Mouse (Mus musculus) spleen, adult 2 months (tissue): ENCODE data around the gene Mcub. TPM values are rescaled to one million over a fixed set of nuclear protein-coding genes. Genes with fewer than 3 reads are reported as not detected.

Experiments used
- DNase-seq, 2 experiments: peaks; one replicate each; pipeline versions ENCODE4 v3.0.0 to v3.0.0-alpha.2; 2012 to 2021; ENCODE audit warnings: low spot score in 2 of 2, low read depth in 1 of 2
- H3K27ac ChIP-seq: fragments of 200-500 bp; 2 replicates; pipeline ENCODE4 v1.5.1; 2012; ENCODE audit warnings: low read length, inconsistent platforms; ENCODE audit not compliant: insufficient read depth
- H3K27me3 ChIP-seq: fragments of 200-500 bp; 2 replicates; pipeline ENCODE4 v1.6.1; 2012; ENCODE audit warnings: mild to moderate bottlenecking, moderate library complexity, low read length, inconsistent platforms; ENCODE audit not compliant: control insufficient read depth, insufficient read depth
- H3K36me3 ChIP-seq: fragments of 200-500 bp; 2 replicates; pipeline ENCODE4 v1.6.1; 2012; ENCODE audit warnings: mild to moderate bottlenecking, low read length, inconsistent platforms; ENCODE audit not compliant: control insufficient read depth, insufficient read depth
- H3K4me1 ChIP-seq: fragments of 200-500 bp; 2 replicates; pipeline ENCODE4 v1.6.1; 2011; ENCODE audit warnings: inconsistent platforms; ENCODE audit not compliant: control insufficient read depth, insufficient read depth, insufficient read length
- H3K4me3 ChIP-seq: fragments of 200-500 bp; 2 replicates; pipeline ENCODE4 v1.5.1; 2011; ENCODE audit warnings: mild to moderate bottlenecking, inconsistent platforms; ENCODE audit not compliant: insufficient read depth, insufficient read length; ENCODE audit errors: extremely low read depth
- CTCF ChIP-seq: fragments of 200-500 bp; IDR thresholded peaks from 2 replicates; pipeline ENCODE4 v1.5.1; 2011; ENCODE audit warnings: mild to moderate bottlenecking, inconsistent platforms; ENCODE audit not compliant: insufficient read depth, insufficient read length, insufficient replicate concordance; ENCODE audit errors: extremely low read depth
- POLR2A ChIP-seq: fragments of 200-500 bp; IDR thresholded peaks from 2 replicates; pipeline ENCODE4 v1.6.1; 2011; ENCODE audit warnings: low read depth, low read length, inconsistent platforms
- WGBS: fragments of 180-500 bp; shearing (Covaris S2); methylation state at CpG from one replicate; pipeline ENCODE4 v1.1.7; 2018; 5-methylcytosine and 5-hydroxymethylcytosine counted together
- polyA plus RNA-seq: library from polyadenylated mRNA; depleted of rRNA; stranded (reverse); fragments of >200 nt; gene quantifications from 2 replicates; pipeline ENCODE4 v1.2.3, GENCODE M21; 2012

The Mcub gene
- polyA plus RNA-seq, 1 experiment: 3.2 TPM

DNA sequence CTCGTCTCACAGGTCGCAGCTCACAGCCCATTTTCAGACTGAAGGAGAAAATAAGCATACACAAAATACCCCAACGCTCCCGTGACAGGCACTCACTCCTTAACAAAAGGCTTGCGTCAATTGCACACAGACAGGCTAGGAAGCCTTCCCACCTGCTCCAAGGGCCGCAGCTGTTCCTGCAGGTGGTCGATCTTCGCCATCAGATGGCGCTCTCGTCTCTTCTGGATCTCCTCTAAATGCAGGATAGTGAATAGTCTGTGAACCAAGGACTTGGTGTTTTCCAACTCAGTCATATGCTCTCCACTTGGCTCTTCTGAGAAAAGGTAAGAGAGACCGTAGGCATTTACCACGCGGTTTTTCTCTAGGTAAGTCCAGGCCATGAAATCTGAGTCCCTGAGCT is 51.6 kb downstream of the Mcub start:
- H3K4me3 ChIP-seq: no peak overlapping the region
- DNase-seq: peak in 1 of 2 experiments; percentile 27
- peaks cover 8% of the 10 kb centered on the region for H3K36me3 ChIP-seq
- TF ChIP-seq POLR2A (no peak), CTCF (peak; percentile 54; the same call in 1 of the 2 replicates)
- no peaks in the 10 kb centered on the region for H3K4me1 ChIP-seq
- H3K27ac ChIP-seq: no peak overlapping the region
- no peaks in the 10 kb centered on the region for H3K27me3 ChIP-seq
- 22% methylated on average over 13 of the region's 13 CpGs for whole genome bisulfite sequencing

GRCm38 (mm10) chr3:129917424-129917823 is 52.6 kb downstream of the Mcub start:
- Histone ChIP-seq H3K4me1 (no peaks in the 10 kb centered on the region), H3K36me3 (peaks cover 12% of the 10 kb centered on the region), H3K27me3 (no peaks in the 10 kb centered on the region), H3K4me3 (no peak overlapping the region), H3K27ac (no peak overlapping the region)
- WGBS: 83% methylated on average over 3 of the region's 3 CpGs
- no peak for TF ChIP-seq POLR2A
- no peak for TF ChIP-seq CTCF
- DNase-seq: no peak

DNA sequence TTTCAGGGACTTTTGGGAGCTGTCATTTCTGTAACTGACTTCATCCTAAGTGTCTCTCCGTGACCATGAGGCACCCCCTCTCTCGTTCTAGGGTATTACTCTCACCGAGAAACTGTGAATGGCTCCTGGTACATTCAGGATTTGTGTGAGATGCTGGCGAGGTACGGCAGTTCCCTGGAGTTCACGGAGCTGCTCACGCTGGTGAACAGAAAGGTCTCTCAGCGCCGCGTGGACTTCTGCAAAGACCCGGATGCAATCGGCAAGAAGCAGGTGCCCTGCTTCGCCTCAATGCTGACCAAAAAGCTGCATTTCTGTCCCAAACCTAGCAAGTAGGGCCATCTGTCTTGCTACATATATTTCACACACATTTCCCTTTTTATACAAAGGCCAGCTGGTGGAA is 56.8 kb downstream of the Mcub start:
- H3K27me3 ChIP-seq: no peaks in the 10 kb centered on the region
- no peak for TF ChIP-seq CTCF
- TF ChIP-seq POLR2A: no peak
- WGBS: 97% methylated on average over 13 of the region's 13 CpGs
- no peak for DNase-seq
- H3K36me3 ChIP-seq: peaks cover 34% of the 10 kb centered on the region
- no peak overlapping the region for H3K27ac ChIP-seq
- H3K4me1 ChIP-seq: no peaks in the 10 kb centered on the region
- no peak overlapping the region for H3K4me3 ChIP-seq

- 95% methylated on average over 14 of the region's 14 CpGs for WGBS
- TF ChIP-seq CTCF: no peak
- no peak for TF ChIP-seq POLR2A
- DNase-seq: no peak
- H3K4me3 ChIP-seq: no peak overlapping the region
- H3K27me3 ChIP-seq: no peaks in the 10 kb centered on the region
- H3K4me1 ChIP-seq: no peaks in the 10 kb centered on the region
- no peak overlapping the region for H3K27ac ChIP-seq
- H3K36me3 ChIP-seq: peaks cover 34% of the 10 kb centered on the region
Observed at GRCm38 (mm10) chr3:129912025-129912424, 58.0 kb downstream of the Mcub start.

DNA sequence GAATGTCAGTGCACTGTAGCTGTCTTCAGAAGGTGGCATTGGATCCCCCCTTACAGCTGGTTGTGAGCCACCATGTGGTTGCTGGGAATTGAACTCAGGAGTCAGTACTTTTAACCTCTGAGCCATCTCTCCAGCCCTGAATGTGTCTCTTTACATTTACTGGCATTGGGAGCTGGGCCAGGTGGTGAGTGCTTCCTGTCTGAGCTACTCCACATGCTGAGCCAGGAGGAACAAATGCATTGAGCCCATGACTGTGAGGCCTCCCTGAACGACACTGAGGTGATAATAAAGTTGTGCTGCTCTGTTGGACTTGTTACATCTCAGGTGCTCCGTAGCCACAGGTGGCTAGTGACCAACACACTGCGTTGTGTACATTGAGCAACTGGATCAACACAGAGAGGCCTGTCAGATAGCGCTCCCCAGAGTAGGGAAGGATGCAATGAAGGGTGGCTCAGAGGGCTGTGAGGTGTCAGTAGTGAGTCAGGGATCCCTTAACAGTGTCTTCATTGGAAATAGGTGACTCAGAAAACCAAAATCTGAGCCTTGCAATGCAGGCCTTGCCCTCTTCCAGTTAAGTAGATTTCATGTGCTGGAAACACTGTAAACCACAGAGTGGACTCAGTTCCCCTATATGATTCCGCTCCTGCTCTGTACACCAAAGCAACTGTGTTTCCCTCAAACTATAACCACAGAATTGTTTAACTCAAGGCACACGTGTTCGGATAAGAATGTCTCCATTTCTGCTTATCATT is 65.4 kb downstream of the Mcub start:
- Histone ChIP-seq H3K4me1 (peaks cover 15% of the 10 kb centered on the region; the same call in 1 of the 2 replicates), H3K27ac (no peak overlapping the region), H3K36me3 (peaks cover 6% of the 10 kb centered on the region), H3K4me3 (no peak overlapping the region), H3K27me3 (no peaks in the 10 kb centered on the region)
- 55% methylated on average over 7 of the region's 7 CpGs for WGBS
- DNase-seq: no peak
- TF ChIP-seq POLR2A (no peak), CTCF (no peak)

- peaks cover 3% of the 10 kb centered on the region; the same call in 1 of the 2 replicates for H3K36me3 ChIP-seq
- no peak for DNase-seq
- H3K4me1 ChIP-seq: peaks cover 15% of the 10 kb centered on the region; the same call in 1 of the 2 replicates
- TF ChIP-seq CTCF: no peak
- no peak for TF ChIP-seq POLR2A
- no peaks in the 10 kb centered on the region for H3K27me3 ChIP-seq
- WGBS: 43% methylated on average over 8 of the region's 8 CpGs
- no peak overlapping the region for H3K4me3 ChIP-seq
- no peak overlapping the region for H3K27ac ChIP-seq
Observed at GRCm38 (mm10) chr3:129903866-129904265, 66.1 kb downstream of the Mcub start.

DNA sequence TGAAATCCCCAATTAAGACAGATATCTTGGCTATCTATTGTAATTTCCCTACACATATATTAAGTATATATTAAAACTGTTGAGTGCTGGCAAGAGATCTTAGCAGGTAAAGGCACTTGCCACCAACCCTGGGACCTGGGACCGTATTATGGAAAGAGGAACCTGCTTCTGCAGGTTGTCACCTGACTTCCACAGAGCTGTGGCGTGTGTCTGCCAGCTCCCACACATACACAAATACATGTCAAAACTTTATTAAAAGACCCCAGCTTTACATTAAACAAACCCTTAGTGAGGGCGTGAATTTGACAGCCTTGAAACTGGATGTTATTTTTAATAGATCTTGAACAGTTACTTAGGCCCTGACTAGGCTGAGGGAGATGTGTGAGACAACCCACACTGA is 66.6 kb downstream of the Mcub start:
- DNase-seq: no peak
- no peak overlapping the region for H3K4me3 ChIP-seq
- WGBS: 72% methylated on average over 3 of the region's 3 CpGs
- TF ChIP-seq POLR2A (no peak), CTCF (no peak)
- peaks cover 15% of the 10 kb centered on the region; the same call in 1 of the 2 replicates for H3K4me1 ChIP-seq
- no peaks in the 10 kb centered on the region for H3K27me3 ChIP-seq
- no peak overlapping the region for H3K27ac ChIP-seq
- peaks cover 2% of the 10 kb centered on the region; the same call in 1 of the 2 replicates for H3K36me3 ChIP-seq
